Mouse (Mus musculus): ENCODE measurements around the gene Hhatl. TPM values are rescaled to one million over a fixed set of nuclear protein-coding genes. Genes with fewer than 3 reads are reported as not detected.

The Hhatl gene
- total RNA-seq (2023) = not detected in 2 replicates

DNA sequence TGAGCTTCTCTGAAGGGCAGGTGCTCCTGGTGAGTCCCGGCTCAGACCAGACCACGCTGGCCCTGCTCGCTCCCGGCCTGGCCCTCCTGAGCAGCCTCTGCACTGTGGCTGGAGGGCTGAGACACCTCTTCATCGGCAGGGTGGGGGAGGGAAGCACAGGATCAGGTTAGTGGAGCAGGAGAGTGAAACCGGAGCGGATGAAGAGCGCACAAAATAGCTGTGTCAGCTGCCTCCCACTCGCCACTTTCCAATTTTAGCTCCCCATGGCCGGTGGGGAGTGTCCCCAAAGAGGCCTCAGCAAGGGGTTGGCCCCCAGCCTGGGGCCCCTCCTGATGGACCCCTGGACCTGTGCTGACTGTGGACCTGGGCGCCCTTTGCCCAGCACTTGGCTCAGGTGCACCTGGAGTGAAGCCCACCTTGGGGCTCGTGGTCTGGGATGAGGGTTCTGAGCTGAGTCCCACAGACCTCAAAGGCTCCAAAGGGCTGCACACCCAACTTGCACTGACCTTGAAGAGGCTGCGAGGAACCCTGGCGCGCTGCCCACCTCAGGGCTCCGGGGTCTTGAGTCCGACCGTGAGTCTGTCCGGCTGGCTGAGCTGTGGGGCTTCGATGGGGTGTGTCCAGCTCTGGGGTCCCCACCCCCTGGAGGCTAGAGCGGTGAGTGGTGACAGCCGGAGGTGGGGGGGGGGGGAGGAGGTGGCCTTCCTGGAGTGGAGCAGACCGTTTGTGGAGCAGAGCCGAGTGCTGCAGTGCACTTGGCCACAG lies at the start of gene Hhatl:
Gene Hhatl, minus strand, starts transcription at position 751 of the 765 bp plus-strand sequence.

GRCm38 (mm10) chr9:121838829-121839621 lies 46.7 kb upstream of the Hhatl start, which contains the start of gene Ccdc13:
TSS of gene Ccdc13 (minus strand) at chr9:121839461.

GRCm38 (mm10) chr9:121777484-121778065 lies 14.7 kb downstream of the Hhatl start, which contains the start of gene Klhl40:
TSS of gene Klhl40 (plus strand) at chr9:121777607.

GRCm38 (mm10) chr9:121759091-121760081 lies 32.9 kb downstream of the Hhatl start, which contains the start of gene Zfp651:
TSS of gene Zfp651 (plus strand) at chr9:121759330.

Other genes starting within 250 kb of the Hhatl start
- gene Lyzl4, start 150.4 kb downstream of the Hhatl start, total RNA-seq (2023) = not detected in 2 replicates
- 0.18 and 1.1 TPM in 2 replicates for gene Vipr1, start 149.8 kb downstream of the Hhatl start, total RNA-seq (2023)
- gene Sec22c, start 87.0 kb downstream of the Hhatl start, total RNA-seq (2023) = 35.5 and 40.5 TPM in 2 replicates
- 18.0 and 18.3 TPM in 2 replicates for gene Ss18l2, start 82.2 kb downstream of the Hhatl start, total RNA-seq (2023)
- 270 and 434 TPM in 2 replicates for gene Nktr, start 73.3 kb downstream of the Hhatl start, total RNA-seq (2023)
- gene Zfp651, start 33.2 kb downstream of the Hhatl start, total RNA-seq (2023) = 0.41 and 0.75 TPM in 2 replicates
- gene Klhl40, start 14.9 kb downstream of the Hhatl start, total RNA-seq (2023) = not detected in 2 replicates
- gene Ccdc13, start 47.0 kb upstream of the Hhatl start, total RNA-seq (2023) = not detected in 2 replicates
- 26.3 and 31.1 TPM in 2 replicates for gene Higd1a, start 65.9 kb upstream of the Hhatl start, total RNA-seq (2023)
- not detected in 2 replicates for gene Ackr2, start 105.8 kb upstream of the Hhatl start, total RNA-seq (2023)
- not detected in 2 replicates for gene Cyp8b1, start 123.8 kb upstream of the Hhatl start, total RNA-seq (2023)
- not detected in 2 replicates for gene Fam198a, start 158.5 kb upstream of the Hhatl start, total RNA-seq (2023)
- gene Pomgnt2, start 204.6 kb upstream of the Hhatl start, total RNA-seq (2023) = 0.54 and 0.69 TPM in 2 replicates

Data from neutrophil, adult 65 days (primary cell).